Mouse (Mus musculus) forebrain, embryonic 13.5 days (tissue): ENCODE results near the gene Lamtor1. TPM values are rescaled to one million over a fixed set of nuclear protein-coding genes. Genes with fewer than 3 reads are reported as not detected.

Source experiments
- ATAC-seq: fragments of 200-750 bp; cut with Nextera tagmentation; 2 replicates; pipeline ENCODE4 v1.8.0; 2017
- H3K27ac ChIP-seq: fragments of 300-500 bp; sonication (generic); 2 replicates; pipeline ENCODE4 v1.5.1; 2015; ENCODE audit warnings: inconsistent platforms, mild to moderate bottlenecking, moderate library complexity
- H3K27me3 ChIP-seq: fragments of 300-500 bp; sonication (generic); 2 replicates; pipeline ENCODE4 v1.6.1; 2015; ENCODE audit warnings: mild to moderate bottlenecking, inconsistent platforms
- H3K36me3 ChIP-seq: fragments of 300-500 bp; sonication (generic); 2 replicates; pipeline ENCODE4 v1.6.1; 2015; ENCODE audit warnings: mild to moderate bottlenecking, inconsistent platforms; ENCODE audit not compliant: poor library complexity, severe bottlenecking
- H3K4me1 ChIP-seq: fragments of 300-500 bp; sonication (generic); 2 replicates; pipeline ENCODE4 v1.6.1; 2015; ENCODE audit warnings: inconsistent platforms
- H3K4me2 ChIP-seq: fragments of 300-500 bp; sonication (generic); 2 replicates; pipeline ENCODE4 v1.6.1; 2015; ENCODE audit warnings: inconsistent platforms, mild to moderate bottlenecking, moderate library complexity
- H3K4me3 ChIP-seq: fragments of 300-500 bp; sonication (generic); 2 replicates; pipeline ENCODE4 v1.5.1; 2015; ENCODE audit warnings: mild to moderate bottlenecking, inconsistent platforms
- H3K9ac ChIP-seq: fragments of 300-500 bp; sonication (generic); 2 replicates; pipeline ENCODE4 v1.6.1; 2015; ENCODE audit warnings: mild to moderate bottlenecking, inconsistent platforms
- H3K9me3 ChIP-seq: fragments of 300-500 bp; sonication (generic); replicated peaks from 2 replicates; pipeline ENCODE4 v1.6.1; 2016; ENCODE audit warnings: inconsistent platforms
- WGBS: fragments of 180-500 bp; shearing (Covaris S2); methylation state at CpG from one replicate; pipeline ENCODE4 v1.1.7; 2015; 5-methylcytosine and 5-hydroxymethylcytosine counted together
- polyA plus RNA-seq: library from polyadenylated mRNA; unstranded; fragments of >200 nt; fragmentation: Nextera tagmentation; extraction: Ambion mirVana; gene quantifications from 2 replicates; pipeline ENCODE4 v1.2.1, GENCODE M21; 2015

Lamtor1 gene
- 152 and 158 TPM in 2 replicates for polyA plus RNA-seq

- peak; percentile 99 for ATAC-seq
- Histone ChIP-seq H3K27ac (peak within 1 kb of the TSS; percentile 93), H3K4me2 (peak within 1 kb of the TSS; percentile 77), H3K27me3 (no peaks in the 10 kb centered on the region), H3K4me3 (peak within 1 kb of the TSS; percentile 84), H3K4me1 (peaks cover 32% of the 10 kb centered on the region), H3K9ac (peak within 1 kb of the TSS; percentile 91), H3K9me3 (peaks cover 5% of the 10 kb centered on the region; the same call in 1 of the 2 replicates), H3K36me3 (peaks cover 38% of the 10 kb centered on the region)
- under 1% methylated on average over 61 of the region's 61 CpGs for WGBS
Observed at GRCm38 (mm10) chr7:101905561-101906286, at the start of gene Lamtor1. TSS of gene Lamtor1 (plus strand) at chr7:101905904.

GRCm38 (mm10) chr7:101857094-101857493 lies 48.6 kb upstream of the Lamtor1 start, which contains the start of gene Folr2:
TSS of gene Folr2 (minus strand) at chr7:101857194.
- Histone ChIP-seq H3K4me2 (no peak within 1 kb of the TSS), H3K4me3 (no peak within 1 kb of the TSS), H3K9ac (no peak within 1 kb of the TSS), H3K36me3 (no peaks in the 10 kb centered on the region), H3K27me3 (no peaks in the 10 kb centered on the region), H3K27ac (no peak within 1 kb of the TSS), H3K9me3 (no peaks in the 10 kb centered on the region), H3K4me1 (no peaks in the 10 kb centered on the region)
- 92% methylated on average over 4 of the region's 4 CpGs for WGBS
- ATAC-seq, result no peak

- Histone ChIP-seq H3K9me3 (no peaks in the 10 kb centered on the region), H3K27ac (no peak overlapping the region), H3K9ac (no peak overlapping the region), H3K36me3 (no peaks in the 10 kb centered on the region), H3K4me2 (no peak overlapping the region), H3K27me3 (no peaks in the 10 kb centered on the region), H3K4me1 (no peaks in the 10 kb centered on the region), H3K4me3 (no peak overlapping the region)
- no peak for ATAC-seq
- 82% methylated on average over 9 of the region's 9 CpGs for WGBS
Observed at GRCm38 (mm10) chr7:101858362-101858761, 47.3 kb upstream of the Lamtor1 start.

GRCm38 (mm10) chr7:101860978-101861377 lies 44.7 kb upstream of the Lamtor1 start:
- no peak overlapping the region for H3K4me2 ChIP-seq
- H3K27ac ChIP-seq, result no peak overlapping the region
- no peaks in the 10 kb centered on the region for H3K27me3 ChIP-seq
- no peaks in the 10 kb centered on the region for H3K9me3 ChIP-seq
- H3K36me3 ChIP-seq, result no peaks in the 10 kb centered on the region
- no peak overlapping the region for H3K9ac ChIP-seq
- H3K4me1 ChIP-seq, result no peaks in the 10 kb centered on the region
- no peak for ATAC-seq
- H3K4me3 ChIP-seq, result no peak overlapping the region

- Histone ChIP-seq H3K4me2 (no peak overlapping the region), H3K9me3 (no peaks in the 10 kb centered on the region), H3K4me3 (no peak overlapping the region), H3K27me3 (no peaks in the 10 kb centered on the region), H3K9ac (no peak overlapping the region), H3K27ac (no peak overlapping the region), H3K4me1 (no peaks in the 10 kb centered on the region), H3K36me3 (no peaks in the 10 kb centered on the region)
- no peak for ATAC-seq
- WGBS, result 70% methylated on average over 3 of the region's 3 CpGs
Observed at GRCm38 (mm10) chr7:101862291-101862690, 43.4 kb upstream of the Lamtor1 start.

- Histone ChIP-seq H3K36me3 (no peaks in the 10 kb centered on the region), H3K4me3 (no peak within 1 kb of the TSS), H3K9ac (no peak within 1 kb of the TSS), H3K27ac (no peak within 1 kb of the TSS), H3K4me1 (no peaks in the 10 kb centered on the region), H3K27me3 (no peaks in the 10 kb centered on the region), H3K9me3 (no peaks in the 10 kb centered on the region), H3K4me2 (no peak within 1 kb of the TSS)
- 84% methylated on average over 3 of the region's 3 CpGs for WGBS
- ATAC-seq, result no peak
Observed at GRCm38 (mm10) chr7:101863415-101863814, 42.3 kb upstream of the Lamtor1 start, which contains the start of gene Anapc15. TSS of gene Anapc15 (plus strand) at chr7:101863715.

GRCm38 (mm10) chr7:101866491-101867265 lies 39.0 kb upstream of the Lamtor1 start:
- Histone ChIP-seq H3K27ac (no peak overlapping the region), H3K27me3 (no peaks in the 10 kb centered on the region), H3K36me3 (no peaks in the 10 kb centered on the region), H3K4me3 (no peak overlapping the region), H3K4me2 (no peak overlapping the region), H3K9ac (no peak overlapping the region), H3K4me1 (0 out of 2 replicates have a peak, but pooled peaks cover 2% of the 10 kb centered on the region), H3K9me3 (no peaks in the 10 kb centered on the region)
- ATAC-seq, result no peak
- 77% methylated on average over 11 of the region's 11 CpGs for WGBS

- no peak for ATAC-seq
- WGBS, result 97% methylated on average over 4 of the region's 4 CpGs
- H3K27me3 ChIP-seq, result no peaks in the 10 kb centered on the region
Observed at GRCm38 (mm10) chr7:101867482-101867881, 38.2 kb upstream of the Lamtor1 start.

GRCm38 (mm10) chr7:101868241-101869162 lies 37.2 kb upstream of the Lamtor1 start:
- no peaks in the 10 kb centered on the region for H3K9me3 ChIP-seq
- H3K9ac ChIP-seq, result no peak overlapping the region
- H3K4me3 ChIP-seq, result no peak overlapping the region
- H3K36me3 ChIP-seq, result no peaks in the 10 kb centered on the region
- 0 out of 2 replicates have a peak, but pooled peaks cover 2% of the 10 kb centered on the region for H3K4me1 ChIP-seq
- no peak overlapping the region for H3K4me2 ChIP-seq
- H3K27me3 ChIP-seq, result no peaks in the 10 kb centered on the region
- 54% methylated on average over 13 of the region's 13 CpGs for WGBS
- ATAC-seq, result no peak
- no peak overlapping the region for H3K27ac ChIP-seq

More at GRCm38 (mm10) chr7:101867482-101867881, 38.2 kb upstream of the Lamtor1 start:
- Histone ChIP-seq H3K4me2 (no peak overlapping the region), H3K4me1 (0 out of 2 replicates have a peak, but pooled peaks cover 2% of the 10 kb centered on the region), H3K27ac (no peak overlapping the region), H3K9me3 (no peaks in the 10 kb centered on the region), H3K4me3 (no peak overlapping the region), H3K36me3 (no peaks in the 10 kb centered on the region), H3K9ac (no peak overlapping the region)

- Histone ChIP-seq H3K27me3 (no peaks in the 10 kb centered on the region), H3K4me2 (no peak overlapping the region), H3K4me1 (0 out of 2 replicates have a peak, but pooled peaks cover 2% of the 10 kb centered on the region), H3K4me3 (no peak overlapping the region), H3K9ac (no peak overlapping the region), H3K27ac (no peak overlapping the region), H3K9me3 (no peaks in the 10 kb centered on the region), H3K36me3 (no peaks in the 10 kb centered on the region)
- 46% methylated on average over 7 of the region's 7 CpGs for WGBS
- no peak for ATAC-seq
Observed at GRCm38 (mm10) chr7:101869163-101869500, 36.6 kb upstream of the Lamtor1 start.

GRCm38 (mm10) chr7:101870629-101871028 lies 35.1 kb upstream of the Lamtor1 start, which contains the start of gene Folr1:
TSS of gene Folr1 (minus strand) at chr7:101870788.
- 77% methylated on average over 2 of the region's 2 CpGs for WGBS
- Histone ChIP-seq H3K27me3 (no peaks in the 10 kb centered on the region), H3K4me1 (0 out of 2 replicates have a peak, but pooled peaks cover 2% of the 10 kb centered on the region), H3K9me3 (no peaks in the 10 kb centered on the region), H3K36me3 (no peaks in the 10 kb centered on the region), H3K4me2 (no peak within 1 kb of the TSS), H3K4me3 (no peak within 1 kb of the TSS), H3K9ac (no peak within 1 kb of the TSS), H3K27ac (no peak within 1 kb of the TSS)
- ATAC-seq, result no peak
